Mouse (Mus musculus) stomach, embryonic 14.5 days (tissue): ENCODE results near the gene Slc5a1. TPM values are rescaled to one million over a fixed set of nuclear protein-coding genes. Genes with fewer than 3 reads are reported as not detected.

Experiments
- ATAC-seq: fragments of 200-750 bp; cut with Nextera tagmentation; 2 replicates; pipeline ENCODE4 v1.8.0; 2017; ENCODE audit warnings: low read depth, moderate TSS enrichment; ENCODE audit not compliant: insufficient number of reproducible peaks, insufficient read depth, low FRiP score
- H3K27ac ChIP-seq: fragments of 300-500 bp; sonication (generic); 2 replicates; pipeline ENCODE4 v1.5.1; 2014; ENCODE audit warnings: mild to moderate bottlenecking, low read length, moderate library complexity, mixed read lengths
- H3K27me3 ChIP-seq: fragments of 300-500 bp; sonication (generic); 2 replicates; pipeline ENCODE4 v1.6.1; 2014; ENCODE audit warnings: low read length, control low read depth, mixed read lengths; ENCODE audit not compliant: control insufficient read depth, insufficient read depth
- H3K36me3 ChIP-seq: fragments of 300-500 bp; sonication (generic); 2 replicates; pipeline ENCODE4 v1.6.1; 2014; ENCODE audit warnings: mild to moderate bottlenecking, control low read depth, low read length, moderate library complexity, mixed read lengths; ENCODE audit not compliant: control insufficient read depth, insufficient read depth
- H3K4me1 ChIP-seq: fragments of 300-500 bp; sonication (generic); 2 replicates; pipeline ENCODE4 v1.6.1; 2014; ENCODE audit warnings: low read length, control low read depth, mixed read lengths; ENCODE audit not compliant: control insufficient read depth, insufficient read depth
- H3K4me2 ChIP-seq: fragments of 300-500 bp; sonication (generic); replicated peaks from 2 replicates; pipeline ENCODE4 v1.6.1; 2014; ENCODE audit warnings: low read depth, low read length, control low read depth
- H3K4me3 ChIP-seq: fragments of 300-500 bp; sonication (generic); 2 replicates; pipeline ENCODE4 v1.5.1; 2014; ENCODE audit warnings: low read depth, low read length, control low read depth
- H3K9ac ChIP-seq: fragments of 300-500 bp; sonication (generic); replicated peaks from 2 replicates; pipeline ENCODE4 v1.6.1; 2014; ENCODE audit warnings: low read depth, mild to moderate bottlenecking, control low read depth, low read length, moderate library complexity, mixed read lengths
- H3K9me3 ChIP-seq: fragments of 300-500 bp; sonication (generic); 2 replicates; pipeline ENCODE4 v1.6.1; 2016; ENCODE audit warnings: low read depth, low read length, control low read depth; ENCODE audit not compliant: control insufficient read depth
- WGBS: fragments of 180-500 bp; shearing (Covaris S2); extraction: QIAGEN DNeasy Blood & Tissue Kit; methylation state at CpG from one replicate; pipeline ENCODE4 v1.1.7; 2014; 5-methylcytosine and 5-hydroxymethylcytosine counted together
- polyA plus RNA-seq: library from polyadenylated mRNA; unstranded; fragments of >200 nt; fragmentation: Nextera tagmentation; extraction: Ambion mirVana; gene quantifications from 2 replicates; pipeline ENCODE4 v1.2.1, GENCODE M21; 2014

The Slc5a1 gene
- polyA plus RNA-seq, 1 experiment from 2014 or later, result 1.1 TPM

GRCm38 (mm10) chr5:33134132-33134531, 30.1 kb downstream of the Slc5a1 start:
- H3K4me1 ChIP-seq, result no peaks in the 10 kb centered on the region
- no peak overlapping the region for H3K4me2 ChIP-seq
- no peaks in the 10 kb centered on the region for H3K36me3 ChIP-seq
- 89% methylated on average over 4 of the region's 4 CpGs for WGBS
- no peak for ATAC-seq
- H3K4me3 ChIP-seq, result no peak overlapping the region
- no peaks in the 10 kb centered on the region for H3K9me3 ChIP-seq
- no peak overlapping the region for H3K9ac ChIP-seq
- no peak overlapping the region for H3K27ac ChIP-seq
- no peaks in the 10 kb centered on the region for H3K27me3 ChIP-seq

GRCm38 (mm10) chr5:33135611-33136010, 31.6 kb downstream of the Slc5a1 start:
- Histone ChIP-seq H3K4me1 (no peaks in the 10 kb centered on the region), H3K27ac (no peak overlapping the region), H3K36me3 (no peaks in the 10 kb centered on the region), H3K9me3 (no peaks in the 10 kb centered on the region), H3K4me3 (no peak overlapping the region), H3K27me3 (no peaks in the 10 kb centered on the region), H3K4me2 (no peak overlapping the region), H3K9ac (no peak overlapping the region)
- ATAC-seq, result no peak
- WGBS, result 82% methylated on average over 5 of the region's 5 CpGs

- no peaks in the 10 kb centered on the region for H3K4me1 ChIP-seq
- H3K9me3 ChIP-seq, result no peaks in the 10 kb centered on the region
- H3K27me3 ChIP-seq, result no peaks in the 10 kb centered on the region
- H3K27ac ChIP-seq, result no peak overlapping the region
- no peak overlapping the region for H3K4me3 ChIP-seq
- no peak for ATAC-seq
- H3K4me2 ChIP-seq, result no peak overlapping the region
- no peaks in the 10 kb centered on the region for H3K36me3 ChIP-seq
- no peak overlapping the region for H3K9ac ChIP-seq
- 53% methylated on average over 7 of the region's 7 CpGs for WGBS
Measured at GRCm38 (mm10) chr5:33142790-33143455, 38.9 kb downstream of the Slc5a1 start.

DNA sequence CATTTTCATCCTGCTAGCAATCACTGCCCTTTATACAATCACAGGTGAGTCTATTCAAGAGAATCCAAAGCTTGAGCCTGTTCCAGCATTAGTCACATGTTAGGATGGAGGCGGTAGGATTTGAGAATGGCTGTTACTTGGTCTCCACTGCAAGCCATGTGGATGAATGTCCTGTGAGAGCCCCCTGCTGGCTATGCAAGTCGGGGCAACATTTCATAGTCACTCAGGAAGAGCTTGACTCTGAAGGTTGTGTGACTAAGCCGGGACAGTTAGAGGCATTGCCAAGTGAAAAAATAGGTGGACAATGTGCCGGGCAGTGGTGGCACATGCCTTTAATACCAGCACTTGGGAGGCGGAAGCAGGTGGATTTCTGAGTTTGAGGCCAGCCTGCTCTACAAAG, 40.0 kb downstream of the Slc5a1 start:
- no peaks in the 10 kb centered on the region for H3K36me3 ChIP-seq
- no peaks in the 10 kb centered on the region for H3K9me3 ChIP-seq
- no peak for ATAC-seq
- H3K4me1 ChIP-seq, result no peaks in the 10 kb centered on the region
- H3K27me3 ChIP-seq, result no peaks in the 10 kb centered on the region
- 52% methylated on average over 5 of the region's 5 CpGs for WGBS
- no peak overlapping the region for H3K4me3 ChIP-seq
- H3K4me2 ChIP-seq, result no peak overlapping the region
- H3K9ac ChIP-seq, result no peak overlapping the region
- no peak overlapping the region for H3K27ac ChIP-seq

GRCm38 (mm10) chr5:33146837-33147236, 42.8 kb downstream of the Slc5a1 start:
- WGBS, result 90% methylated on average over 9 of the region's 9 CpGs
- no peak for ATAC-seq
- Histone ChIP-seq H3K9me3 (no peaks in the 10 kb centered on the region), H3K4me2 (no peak overlapping the region), H3K4me3 (no peak overlapping the region), H3K9ac (no peak overlapping the region), H3K4me1 (no peaks in the 10 kb centered on the region), H3K27me3 (no peaks in the 10 kb centered on the region), H3K27ac (no peak overlapping the region), H3K36me3 (no peaks in the 10 kb centered on the region)

DNA sequence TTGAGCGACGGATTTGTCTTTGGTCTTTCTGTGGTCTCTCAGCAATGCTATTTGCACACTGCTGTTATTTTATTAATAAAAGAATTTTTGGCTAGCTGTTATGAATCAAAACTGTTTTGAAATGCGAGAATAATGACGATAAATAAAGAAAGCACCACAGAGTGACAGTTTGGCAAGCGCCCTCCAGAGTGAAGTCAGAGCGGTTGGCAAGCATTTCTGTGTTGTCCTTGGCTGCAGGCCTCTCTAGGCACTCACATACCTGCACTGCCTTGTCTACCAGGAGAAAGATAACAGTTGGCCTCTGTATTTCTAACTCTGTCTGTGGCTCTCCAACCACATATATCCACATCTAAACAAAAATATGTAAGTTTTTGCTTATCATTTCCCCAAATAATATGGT, 43.7 kb downstream of the Slc5a1 start:
- ATAC-seq, result no peak
- Histone ChIP-seq H3K4me3 (no peak overlapping the region), H3K9ac (no peak overlapping the region), H3K27me3 (no peaks in the 10 kb centered on the region), H3K27ac (no peak overlapping the region), H3K4me2 (no peak overlapping the region), H3K9me3 (no peaks in the 10 kb centered on the region), H3K36me3 (no peaks in the 10 kb centered on the region), H3K4me1 (no peaks in the 10 kb centered on the region)
- WGBS, result 58% methylated on average over 6 of the region's 6 CpGs

DNA sequence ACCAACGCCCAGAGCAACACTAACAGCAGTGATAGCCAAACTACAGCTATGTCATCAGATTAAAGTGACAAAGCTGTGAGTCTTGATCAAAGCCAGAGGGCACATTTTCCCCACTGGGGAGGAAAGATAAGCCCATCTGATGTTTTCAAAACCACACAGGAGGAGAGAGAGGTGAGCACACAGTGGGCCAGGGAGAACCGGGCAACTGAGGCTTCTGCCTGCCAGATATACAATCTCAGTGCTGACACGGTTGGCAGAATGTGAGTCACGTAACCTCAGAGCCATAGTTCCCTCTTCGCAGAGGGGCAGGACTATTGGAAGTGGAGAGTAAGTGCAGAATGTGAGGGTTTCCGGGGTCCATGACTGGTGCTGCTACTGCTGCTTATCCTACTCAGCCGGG, 89.5 kb downstream of the Slc5a1 start:
- WGBS, result 20% methylated on average over 7 of the region's 7 CpGs

DNA sequence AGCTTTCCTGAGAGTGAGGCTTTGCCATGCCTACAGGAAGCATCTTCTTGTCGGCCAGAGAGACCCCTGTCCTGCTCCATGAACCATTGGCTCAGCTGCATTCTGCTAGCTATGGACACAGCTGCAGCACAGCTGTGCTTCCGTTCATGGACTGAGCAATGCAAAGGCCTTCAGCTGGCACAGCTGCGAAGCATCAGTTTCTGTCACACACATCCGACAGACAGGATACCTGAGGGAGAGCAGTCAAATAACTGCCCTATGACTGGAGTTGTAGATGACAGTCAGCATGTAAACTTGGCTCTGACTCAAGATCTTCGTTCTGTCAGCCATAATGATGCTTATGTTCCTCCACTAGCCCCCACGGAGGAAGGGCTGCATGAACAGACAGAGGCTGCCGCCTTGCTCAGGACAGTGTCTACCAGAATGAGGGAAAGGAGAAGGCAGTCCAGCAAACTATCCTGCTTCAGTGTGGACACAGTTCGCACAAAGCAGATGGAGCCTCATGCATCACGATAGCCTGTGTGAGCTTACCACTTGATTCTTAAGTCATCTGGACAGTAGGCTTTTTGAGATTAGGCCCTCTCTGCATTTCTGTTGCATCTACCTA, 91.3 kb downstream of the Slc5a1 start:
- no peak overlapping the region for H3K4me2 ChIP-seq
- 0 out of 2 replicates have a peak, but pooled peaks cover 7% of the 10 kb centered on the region for H3K4me1 ChIP-seq
- peak; percentile 85 for ATAC-seq
- no peak overlapping the region for H3K27ac ChIP-seq
- WGBS, result 47% methylated on average over 9 of the region's 9 CpGs
- no peak overlapping the region for H3K9ac ChIP-seq
- H3K9me3 ChIP-seq, result no peaks in the 10 kb centered on the region
- no peaks in the 10 kb centered on the region for H3K27me3 ChIP-seq
- no peaks in the 10 kb centered on the region for H3K36me3 ChIP-seq
- no peak overlapping the region for H3K4me3 ChIP-seq

More for the DNA sequence above, 89.5 kb downstream of the Slc5a1 start:
- Histone ChIP-seq H3K4me1 (0 out of 2 replicates have a peak, but pooled peaks cover 7% of the 10 kb centered on the region), H3K4me3 (no peak overlapping the region), H3K9ac (no peak overlapping the region), H3K27ac (no peak overlapping the region), H3K4me2 (no peak overlapping the region), H3K27me3 (no peaks in the 10 kb centered on the region), H3K9me3 (no peaks in the 10 kb centered on the region), H3K36me3 (no peaks in the 10 kb centered on the region)
- no peak for ATAC-seq
